Mouse (Mus musculus): ENCODE measurements around the gene Alpk1.

Alpk1 gene

DNA sequence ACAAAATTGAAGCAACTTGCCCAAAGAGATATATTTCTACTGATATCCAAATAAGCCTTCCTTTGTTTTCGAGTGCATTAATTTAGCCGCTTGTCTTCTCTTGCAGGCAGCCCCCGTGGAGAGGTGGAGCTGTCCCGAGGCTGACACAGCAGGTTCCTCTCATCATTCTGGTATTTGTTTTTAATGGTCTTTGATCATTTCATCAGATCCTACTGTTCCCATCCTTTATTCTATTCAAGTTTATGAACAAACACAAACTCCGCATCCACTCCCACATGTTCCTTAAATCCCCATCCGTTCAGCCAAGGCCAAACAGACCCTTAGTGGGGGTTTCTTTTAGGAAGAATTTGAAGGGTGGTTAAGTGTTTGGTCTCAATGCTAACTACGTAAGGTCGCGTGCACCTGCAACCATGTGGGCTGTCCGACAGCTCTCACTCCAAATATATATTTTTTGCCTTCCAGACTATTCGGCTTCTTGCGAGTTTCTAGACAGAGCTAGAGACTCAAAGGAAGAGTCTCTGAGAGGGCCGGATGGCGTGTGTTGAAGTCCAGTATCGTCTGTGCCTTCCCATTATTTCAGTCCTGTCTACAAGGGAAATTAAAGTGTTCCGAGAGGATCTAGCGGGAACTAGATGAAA is 149.5 kb downstream of the Alpk1 start:
- CTCF ChIA-PET = no interaction called here

DNA sequence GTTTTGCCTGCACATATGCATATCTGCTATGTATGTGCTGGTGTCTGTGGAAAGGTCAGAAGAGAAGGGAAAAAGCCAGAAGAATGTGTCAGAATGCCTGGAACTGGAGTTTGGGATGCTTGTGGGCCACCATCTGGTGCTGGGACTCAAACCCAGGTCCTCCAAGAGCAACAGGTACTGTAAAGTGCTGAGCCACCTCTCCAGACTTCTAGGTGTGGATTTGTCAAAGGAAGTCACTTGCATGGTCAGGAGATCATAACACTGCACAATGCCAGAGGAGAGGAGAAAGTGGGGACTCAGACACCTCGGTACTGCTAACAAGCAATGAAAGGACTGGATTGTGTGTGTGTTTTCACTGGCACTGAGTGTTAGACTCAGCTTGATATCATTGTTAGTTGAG is 150.1 kb downstream of the Alpk1 start:
- CTCF ChIA-PET = no interaction called here

DNA sequence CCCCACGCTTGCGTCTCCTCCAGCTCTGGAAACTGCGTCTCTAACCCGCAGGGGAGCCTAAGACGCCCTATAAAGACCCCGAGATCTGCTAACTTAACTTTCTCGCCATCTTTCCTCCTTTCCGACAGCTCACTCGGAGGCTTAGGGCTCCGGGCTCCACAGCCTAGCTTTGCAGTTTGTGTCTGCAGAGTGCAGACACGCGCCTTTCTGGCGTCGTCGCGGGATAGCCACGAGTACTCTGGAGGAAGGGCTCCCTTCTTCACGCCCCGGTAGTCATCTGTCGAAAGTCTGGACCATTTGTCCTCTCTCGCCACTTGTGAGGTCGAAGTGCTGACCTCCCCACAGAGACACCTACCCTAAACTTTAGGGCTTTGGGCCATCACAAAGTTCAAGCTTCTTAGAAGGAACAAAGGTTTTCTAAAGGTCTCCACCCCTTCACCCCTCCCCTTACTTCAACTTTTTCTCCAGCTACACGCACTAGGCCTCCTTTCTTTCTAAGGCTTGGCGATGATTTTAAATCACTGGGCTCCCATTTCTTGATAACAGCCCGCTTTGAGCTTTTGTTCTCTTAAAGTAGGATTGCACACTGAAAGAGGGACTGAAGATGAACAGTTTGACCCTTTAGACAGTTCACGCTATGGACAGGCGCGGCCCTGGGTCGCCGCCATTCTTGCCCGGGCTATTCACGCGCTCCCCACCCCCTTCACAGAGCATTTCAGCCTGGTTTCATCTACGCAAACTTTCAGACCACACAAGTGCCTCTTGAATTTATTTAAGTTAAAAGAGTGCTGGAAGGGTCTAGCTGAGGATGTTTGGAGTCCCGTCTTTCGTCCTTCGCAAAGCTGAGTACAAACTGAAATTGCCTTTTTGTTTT is 151.8 kb downstream of the Alpk1 start:
- CTCF ChIA-PET = interaction anchor here (0.7 to 1.2 kb wide), 5 partner anchors 12 to 317 kb away, joined by 3 to 6 read pairs (median 3); no protein-coding TSS in a partner anchor

DNA sequence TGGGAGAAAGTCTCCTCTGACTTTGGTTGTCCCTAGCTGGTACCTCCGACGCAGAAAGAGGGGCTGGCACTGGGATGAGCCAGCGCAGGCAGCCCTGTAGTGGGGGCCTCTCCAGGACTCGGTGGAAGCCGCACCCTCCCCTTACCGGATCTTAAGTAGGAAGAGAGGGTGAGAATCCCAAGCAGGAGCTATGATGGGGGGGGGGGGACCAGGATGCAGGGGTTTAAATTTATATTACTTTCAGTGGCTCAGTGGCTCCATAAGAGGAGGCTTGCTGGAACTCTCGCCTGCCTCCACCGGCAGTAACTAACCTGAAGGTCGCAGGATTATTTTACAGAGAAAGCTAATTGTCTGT is 152.4 kb downstream of the Alpk1 start:
- CTCF ChIA-PET = interaction anchor here (0.6 to 0.7 kb wide), 2 partner anchors 19 to 873 kb away, joined by 3 to 4 read pairs; no protein-coding TSS in a partner anchor

DNA sequence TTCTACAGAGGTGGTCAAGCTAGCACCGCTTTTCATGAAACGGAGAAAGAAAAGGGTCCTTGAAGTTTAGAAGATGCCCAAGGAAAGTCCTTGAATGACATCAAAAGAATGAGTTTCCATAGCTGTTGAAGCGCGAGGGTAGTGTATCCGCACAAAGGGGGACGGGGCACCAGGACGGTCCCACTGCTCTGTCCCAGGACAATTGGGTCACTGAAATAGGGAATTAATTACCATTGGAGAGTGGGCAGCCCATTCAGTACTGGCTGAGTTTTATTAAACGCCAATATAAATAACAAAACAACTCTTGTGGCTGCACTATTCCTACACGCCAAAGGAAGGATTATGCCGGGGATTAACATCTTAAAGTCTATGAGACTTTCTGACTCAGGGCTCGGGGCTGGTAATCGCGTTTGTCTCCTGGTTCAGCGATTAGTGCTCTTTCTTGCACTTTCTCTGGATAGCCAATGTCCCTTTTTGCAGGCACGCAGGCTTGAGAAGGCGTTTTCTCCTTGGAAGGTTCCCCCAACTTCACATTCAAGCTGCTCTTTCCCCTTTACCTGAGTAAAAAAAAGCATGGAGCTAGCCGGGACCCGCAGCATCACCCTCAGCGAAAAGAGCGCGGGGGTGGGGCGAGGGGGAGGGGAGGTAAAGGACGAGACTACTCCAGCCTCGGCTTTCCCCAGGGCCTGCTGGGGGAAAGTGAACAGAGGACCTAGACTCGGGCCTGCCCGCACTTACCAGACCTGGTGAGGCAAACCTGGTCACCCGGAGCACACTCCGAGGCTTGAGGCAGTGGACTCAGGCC is 153.0 kb downstream of the Alpk1 start:
- CTCF ChIA-PET = interaction anchor here (0.6 to 0.7 kb wide), 3 partner anchors 13 to 873 kb away, joined by 3 to 12 read pairs (median 4); no protein-coding TSS in a partner anchor

DNA sequence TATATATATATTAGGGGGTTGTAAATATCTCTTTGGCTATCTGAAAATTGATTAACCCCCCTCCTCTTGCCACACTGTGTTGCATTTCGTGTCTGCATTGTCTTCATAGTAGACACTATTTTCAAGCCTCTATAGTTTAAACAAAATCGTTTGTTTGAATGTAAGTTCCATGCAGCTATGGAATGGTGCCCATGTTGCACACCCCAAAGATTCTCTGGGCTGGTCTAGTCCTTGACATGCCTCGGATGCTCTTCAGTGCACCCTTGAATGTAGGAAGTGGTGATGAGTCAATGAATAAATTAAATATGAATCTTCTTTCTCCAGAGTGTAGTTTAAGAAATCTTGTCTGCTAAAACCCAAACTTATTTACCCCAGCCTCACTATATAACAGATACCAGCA is 153.8 kb downstream of the Alpk1 start:
- CTCF ChIA-PET = interaction anchor here (0.6 to 1.0 kb wide), 4 partner anchors 8 to 230 kb away, joined by 3 to 12 read pairs (median 4); no protein-coding TSS in a partner anchor

DNA sequence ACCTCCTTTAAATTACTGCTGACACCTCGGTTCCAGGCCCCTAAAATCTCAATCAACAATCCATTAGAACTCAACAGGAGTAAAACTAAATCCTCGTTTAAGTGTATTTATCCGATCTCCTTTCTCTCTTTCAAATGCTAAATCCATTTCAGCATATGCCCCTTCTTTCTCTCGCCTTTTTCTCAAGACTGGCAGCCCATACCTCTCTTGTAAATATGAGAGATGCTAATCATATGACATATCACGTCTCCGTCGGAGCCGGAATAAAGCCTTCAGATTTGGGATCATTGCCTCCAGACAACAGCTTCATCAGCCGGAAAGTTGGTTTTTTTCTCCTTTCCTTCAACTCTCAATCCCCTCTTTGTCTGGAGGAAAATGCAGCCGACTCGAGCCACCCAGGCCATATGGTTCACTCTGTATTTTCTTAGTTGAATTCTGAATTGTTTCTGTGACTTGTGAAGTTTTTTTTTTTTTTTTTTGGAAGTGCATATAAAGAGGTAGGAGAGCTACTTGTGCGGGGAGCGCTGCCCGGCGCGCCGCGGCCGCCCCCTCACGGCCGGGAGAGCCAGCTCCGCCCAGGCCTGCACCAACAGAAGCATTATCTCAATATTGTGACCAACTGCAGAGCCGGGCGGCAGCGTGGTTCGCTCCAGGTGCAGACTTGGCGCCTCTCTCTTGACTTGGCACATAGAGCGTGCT is 154.5 kb downstream of the Alpk1 start:
- CTCF ChIA-PET = interaction anchor here (0.6 to 1.5 kb wide), 4 partner anchors 9 to 130 kb away, joined by 3 to 5 read pairs (median 3); no protein-coding TSS in a partner anchor

DNA sequence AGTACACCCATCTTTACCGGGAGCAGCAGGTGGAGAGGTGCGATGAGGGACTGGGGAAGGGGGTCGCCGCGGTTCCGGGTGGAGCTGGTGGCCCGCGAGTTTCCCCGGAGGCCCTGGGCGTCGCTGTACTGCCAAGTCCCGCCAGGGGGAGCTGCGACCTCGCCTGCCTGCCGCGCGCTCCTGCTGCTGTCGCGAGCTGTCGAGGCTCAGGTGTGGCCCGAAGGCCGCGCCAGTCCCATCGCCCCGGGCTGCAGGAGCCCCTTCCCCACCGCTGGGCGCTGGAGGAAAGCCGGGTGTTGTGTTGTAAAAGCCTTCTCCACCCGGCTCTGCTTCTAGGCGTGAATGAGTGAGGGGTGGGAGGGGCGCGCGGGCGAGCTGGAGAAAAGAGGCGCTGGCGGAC is 155.0 kb downstream of the Alpk1 start:
- CTCF ChIA-PET = interaction anchor here (0.9 to 1.5 kb wide), 2 partner anchors 9 to 13 kb away, joined by 3 read pairs; no protein-coding TSS in a partner anchor

All from spleen, embryonic (tissue).